Mouse (Mus musculus) left cerebral cortex, adult 18-20 months (tissue): ENCODE measurements at regions not wholly inside any gene's neighbourhood (a gene's known extent, or its start where the extent isn't known, plus 50 kb on each side); places are given as distances from the start of the nearest gene placed in this dataset.

Experiments
- DNase-seq, 2 experiments: peaks; one replicate each; pipeline ENCODE4 v3.0.0; 2021 to 2022; ENCODE audit warnings: low spot score in 2 of 2, mixed read lengths in 1 of 2

DNA sequence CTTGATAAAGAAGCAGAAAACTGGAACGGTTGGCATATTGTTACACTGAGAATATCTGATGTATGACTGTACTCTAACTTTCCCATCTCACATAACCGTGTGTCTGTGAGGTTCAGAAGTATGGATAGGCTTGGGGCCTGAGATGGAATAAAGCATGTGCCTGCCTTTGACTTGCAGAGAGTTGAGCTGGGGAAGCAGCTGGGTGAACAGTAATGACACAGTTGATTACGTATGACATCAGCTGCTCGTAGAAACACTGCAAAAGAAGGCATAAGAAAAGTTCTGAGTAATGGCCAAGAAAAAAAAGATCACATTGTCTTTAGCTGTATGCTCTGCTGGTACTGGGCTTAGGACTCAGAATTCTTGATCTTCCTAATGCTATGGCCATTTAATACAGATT lies 138.4 kb upstream of the Cnr1 start:
- DNase-seq: no peak

DNA sequence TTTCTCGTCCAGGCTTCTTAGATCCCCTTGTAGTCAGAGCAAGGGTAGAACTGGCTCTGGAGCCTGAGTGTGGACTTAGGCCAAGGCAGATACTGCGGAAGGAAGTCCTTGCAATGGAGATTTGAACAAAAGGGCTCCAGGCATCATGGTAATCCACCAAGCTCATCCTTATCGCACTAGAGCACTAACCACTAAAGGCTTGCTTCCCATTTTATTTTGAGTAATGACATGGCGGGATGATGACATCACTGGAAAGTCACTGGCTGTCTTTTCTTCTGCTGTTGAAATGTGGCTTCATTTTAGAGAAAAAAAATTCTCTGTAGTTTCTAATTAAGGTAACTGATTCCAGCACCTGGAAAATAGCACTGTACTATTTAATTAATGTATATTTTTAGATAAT lies 137.4 kb upstream of the Cnr1 start:
- no peak for DNase-seq

DNA sequence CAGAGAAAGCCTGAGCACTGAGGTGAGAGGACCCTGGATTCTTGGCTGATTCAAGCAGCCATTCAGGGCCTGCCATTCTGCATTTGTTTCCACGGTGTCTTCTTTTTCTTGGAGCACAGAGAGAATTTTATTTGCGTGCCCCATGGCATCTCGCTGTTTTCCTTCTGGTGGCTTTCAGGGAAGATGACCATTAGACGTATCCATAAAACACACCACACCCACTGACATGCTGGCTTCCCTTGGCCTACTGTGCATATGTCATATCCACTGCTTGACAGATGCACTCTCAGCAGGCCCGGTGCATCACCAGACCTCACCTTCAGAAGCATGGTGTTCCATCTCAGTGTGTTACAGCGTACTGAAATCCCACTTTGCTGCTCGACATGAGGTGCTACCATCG lies 131.0 kb upstream of the Cnr1 start:
- DNase-seq: no peak

DNA sequence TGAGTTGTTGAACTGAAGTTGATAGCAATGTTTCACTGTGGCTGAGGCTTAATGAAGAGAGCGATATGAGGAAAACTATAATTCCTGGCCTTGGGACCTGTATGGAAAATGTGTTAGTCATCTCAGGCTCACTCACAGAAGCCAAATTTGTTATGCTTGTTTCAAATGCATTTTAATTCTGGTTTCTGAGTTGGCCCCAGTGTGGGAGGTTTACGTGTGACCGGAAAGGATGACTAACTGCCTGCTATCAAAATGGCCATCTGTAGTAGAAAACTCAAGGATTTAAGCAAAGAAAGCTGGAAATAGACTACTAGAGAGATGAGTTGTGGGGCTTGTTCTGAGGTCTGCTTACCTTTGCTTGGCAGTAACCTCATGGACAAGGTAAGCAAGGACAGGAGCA lies 128.9 kb upstream of the Cnr1 start:
- DNase-seq: peak; percentile 32 to 53

DNA sequence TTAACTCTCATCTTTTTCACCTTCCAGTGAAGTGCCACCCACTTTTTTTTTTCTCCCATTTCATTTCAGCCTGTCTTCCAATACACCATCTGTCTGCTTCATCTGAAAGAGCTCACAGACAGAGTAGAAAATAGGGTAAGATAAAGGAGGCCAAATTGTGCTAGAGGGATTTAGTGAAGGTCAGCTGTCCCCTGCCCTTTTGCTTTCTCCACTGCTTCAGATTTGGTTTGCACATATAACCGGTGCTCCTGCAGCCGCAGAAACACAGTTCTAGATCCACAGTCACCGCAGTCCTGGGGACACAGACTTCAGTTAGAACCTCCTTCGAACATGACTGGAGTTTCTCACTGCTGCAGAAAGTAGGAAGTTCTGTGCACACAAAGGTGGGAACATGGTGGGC lies 126.4 kb upstream of the Cnr1 start:
- DNase-seq: peak in 1 of 2 experiments; percentile 17

DNA sequence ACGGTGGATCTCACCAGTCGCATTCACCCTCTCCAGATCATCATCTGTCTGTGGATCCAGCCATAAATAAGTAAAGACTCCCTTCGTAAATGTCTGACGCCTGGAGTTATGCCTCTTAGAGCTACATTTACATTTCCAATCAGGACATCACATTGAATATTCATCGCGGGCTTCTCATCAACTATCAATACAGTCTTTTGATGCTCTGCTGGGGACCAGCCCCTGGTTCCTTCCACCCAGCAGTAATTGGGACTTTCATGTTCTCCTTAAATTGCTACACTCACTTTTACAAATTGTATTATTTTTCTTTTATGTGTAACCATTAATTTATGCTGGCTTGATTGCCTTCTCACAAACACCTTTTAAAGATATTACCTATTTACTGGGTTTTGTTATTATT lies 125.7 kb upstream of the Cnr1 start:
- DNase-seq: no peak

DNA sequence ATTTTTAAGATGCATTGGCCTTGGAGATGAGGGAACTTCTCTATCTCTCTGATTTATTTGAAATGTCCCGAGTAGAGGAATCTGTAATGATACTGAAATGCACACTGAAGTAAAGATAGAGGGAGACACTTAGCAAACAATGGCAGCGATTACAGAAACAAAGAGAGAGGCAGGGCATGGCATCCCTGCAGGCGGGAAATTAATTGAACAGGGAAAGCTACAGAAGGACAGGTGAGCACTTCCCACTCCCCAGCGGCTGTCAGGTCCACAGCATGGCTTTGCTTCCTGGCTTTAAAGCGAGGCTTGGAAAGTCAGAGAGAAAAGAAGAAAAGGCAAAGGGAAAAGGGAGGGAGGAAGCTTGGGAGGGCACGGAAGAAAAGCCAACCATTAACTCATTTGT lies 125.3 kb upstream of the Cnr1 start:
- no peak for DNase-seq

DNA sequence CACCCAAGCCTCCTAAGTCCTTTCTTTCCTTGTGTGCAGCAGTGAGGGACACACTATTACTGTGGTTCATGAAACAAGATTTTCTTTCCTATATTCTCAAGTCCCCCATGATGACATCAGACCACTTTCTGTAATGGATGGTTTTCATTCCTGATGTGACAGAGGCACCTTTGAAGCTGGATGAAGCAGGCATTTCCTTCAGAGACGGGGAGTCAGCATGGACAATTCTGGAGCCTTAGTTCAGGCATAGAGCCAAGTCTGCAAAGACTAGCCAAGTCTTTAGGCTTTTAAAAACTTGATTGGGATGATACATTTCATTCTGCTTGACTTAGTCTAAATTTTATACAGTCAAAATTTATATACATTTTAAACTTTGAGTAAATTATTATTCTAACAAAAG lies 124.6 kb upstream of the Cnr1 start:
- no peak for DNase-seq

DNA sequence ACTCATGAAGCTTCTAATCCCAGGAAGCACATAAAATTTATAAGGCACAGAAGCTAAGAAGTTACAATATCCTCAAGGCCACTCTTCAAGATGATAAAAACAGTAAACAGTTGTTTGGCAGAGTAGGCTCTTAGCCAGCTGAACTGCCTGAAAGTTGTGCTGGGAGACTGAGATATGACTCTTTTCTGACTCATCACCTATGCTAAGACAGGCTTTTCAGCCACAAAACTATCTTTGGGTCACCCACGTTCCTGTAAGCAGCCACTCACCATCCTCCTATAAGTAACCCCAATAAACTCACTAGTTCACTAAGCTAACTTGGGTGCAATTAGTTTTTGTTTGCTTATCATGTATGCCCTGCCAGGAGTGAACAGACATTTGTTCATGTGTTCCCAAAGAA lies 112.1 kb upstream of the Cnr1 start:
- DNase-seq: no peak

DNA sequence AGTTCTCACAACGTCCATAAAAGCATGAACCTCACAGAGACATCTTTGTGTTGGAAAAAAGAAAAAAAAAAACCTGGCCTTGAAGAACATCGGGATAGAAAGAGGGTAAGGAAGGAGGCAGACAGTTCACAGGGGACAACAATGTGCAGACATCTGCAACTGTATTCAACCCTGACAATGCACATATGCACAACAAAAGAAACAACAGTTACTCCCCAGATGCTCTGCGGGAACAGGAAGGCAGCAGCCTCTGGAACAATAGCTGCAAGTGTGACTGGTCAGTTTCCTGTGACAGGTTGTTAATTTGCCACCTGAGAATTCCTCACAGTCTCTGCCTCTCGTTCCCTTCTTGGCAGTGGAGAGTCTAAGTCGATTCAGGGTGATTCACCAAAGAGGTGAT lies 100.5 kb upstream of the Cnr1 start:
- no peak for DNase-seq

DNA sequence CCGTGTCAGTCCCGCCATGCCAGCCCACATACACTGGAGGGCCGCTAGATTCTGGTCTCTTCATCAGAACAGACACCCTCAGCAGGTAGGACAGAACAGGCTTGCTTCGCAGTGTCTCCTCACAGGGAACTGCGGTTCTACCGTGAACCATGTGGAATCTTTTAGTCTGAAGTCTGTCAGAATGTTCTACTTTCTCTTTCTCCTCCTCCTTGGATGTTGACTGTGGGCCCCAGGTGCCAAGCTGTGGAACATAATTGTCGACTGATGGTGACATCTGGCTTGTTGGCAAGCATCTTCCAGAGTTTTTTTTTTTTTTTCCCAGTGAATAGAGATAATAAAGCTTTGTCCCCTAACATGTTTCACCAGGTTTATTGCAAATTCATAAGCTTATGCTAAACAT lies 91.3 kb upstream of the Cnr1 start:
- no peak for DNase-seq

DNA sequence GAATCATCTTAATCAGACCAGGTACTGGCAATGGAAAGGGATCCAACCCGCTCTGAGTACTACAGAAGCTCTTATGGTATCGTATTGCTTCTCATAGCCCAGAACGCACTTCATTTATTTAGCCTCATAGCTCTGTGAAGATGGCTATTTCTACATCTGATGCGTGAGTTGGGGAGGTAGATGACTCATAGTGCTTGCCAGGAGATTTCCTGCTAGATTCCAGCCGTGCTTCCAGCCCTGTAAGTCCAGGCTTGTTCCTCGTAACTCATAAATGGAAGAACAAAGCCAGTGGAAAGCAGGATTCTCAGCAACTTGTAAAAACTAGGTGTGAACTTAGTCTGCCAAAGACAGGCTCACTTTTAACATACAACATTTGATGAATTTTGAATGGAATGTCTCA lies 86.0 kb upstream of the Cnr1 start:
- DNase-seq: peak in 1 of 2 experiments; percentile 13

DNA sequence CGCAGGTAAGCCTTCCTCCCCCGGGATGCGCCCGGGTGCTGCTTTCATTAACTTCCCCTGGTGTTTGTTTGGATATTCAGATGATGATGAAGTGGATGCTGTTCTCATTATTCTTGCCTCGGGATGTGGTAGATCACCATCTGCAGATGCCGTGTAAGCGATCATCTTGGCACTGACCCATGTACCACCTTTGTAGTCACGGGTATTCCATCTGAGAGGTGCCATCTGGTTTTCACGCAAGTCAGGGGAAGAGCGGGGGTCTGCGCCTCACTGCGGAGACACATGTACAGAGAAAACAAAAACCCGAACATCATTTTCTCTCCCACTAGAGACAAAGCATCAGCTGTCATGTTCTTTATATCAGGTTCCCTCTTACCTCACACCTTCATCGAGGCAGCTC lies 84.3 kb upstream of the Cnr1 start:
- DNase-seq: no peak

DNA sequence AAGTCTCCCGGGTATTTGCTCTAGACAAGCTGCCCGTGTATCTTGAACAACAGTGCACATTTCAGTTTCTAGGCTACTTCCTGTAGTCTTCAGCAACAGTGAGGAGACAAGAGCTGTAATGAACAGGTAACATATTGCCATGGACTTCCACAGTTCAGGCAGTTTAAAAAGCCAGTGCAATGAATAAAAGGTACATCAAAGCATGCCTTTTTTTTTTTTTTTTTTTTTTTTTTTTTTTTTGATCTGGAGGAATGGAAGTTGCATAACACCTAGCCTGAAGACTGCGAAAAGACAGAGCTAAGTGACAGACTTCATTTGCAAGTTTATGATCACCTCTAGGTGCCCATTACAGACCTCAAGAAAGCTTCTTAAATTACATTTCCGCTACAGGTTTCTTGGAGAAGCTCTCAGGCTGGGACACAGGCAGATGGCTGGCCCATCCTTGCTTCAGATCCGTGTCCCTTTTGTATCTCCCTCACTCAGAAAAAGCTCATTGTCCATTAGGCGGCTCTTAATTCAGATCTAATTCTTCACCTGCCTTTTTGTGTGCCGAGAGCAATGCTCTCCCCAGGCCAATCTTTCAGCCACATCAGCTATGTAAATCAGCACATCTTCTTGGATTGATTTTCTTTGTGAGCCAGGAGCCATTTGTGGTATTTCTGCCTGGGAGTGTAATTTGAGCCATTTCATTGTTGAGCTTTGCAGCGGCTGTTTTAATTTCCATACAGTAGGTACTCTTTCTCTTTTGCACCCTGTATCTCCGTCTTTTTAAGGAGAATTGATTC lies 78.6 kb upstream of the Cnr1 start:
- DNase-seq: no peak

DNA sequence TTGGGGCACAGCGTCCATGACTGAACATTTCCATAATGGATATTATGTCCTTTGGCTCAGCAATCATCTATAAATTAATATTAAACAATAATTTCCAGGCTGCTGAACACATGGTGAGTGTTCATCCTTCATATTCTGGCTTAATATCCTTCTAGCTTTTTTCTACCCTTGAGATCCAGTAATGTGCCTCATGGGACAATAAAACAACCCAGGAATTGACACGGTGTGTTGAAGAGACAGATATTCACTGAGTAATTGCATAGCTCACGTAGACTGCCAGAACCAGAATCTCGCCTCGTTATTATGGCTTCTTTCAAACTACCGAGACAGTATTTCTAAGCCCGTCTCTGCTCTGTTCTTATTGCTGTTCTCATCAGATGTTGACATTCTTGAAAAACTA lies 74.1 kb upstream of the Cnr1 start:
- DNase-seq: no peak

DNA sequence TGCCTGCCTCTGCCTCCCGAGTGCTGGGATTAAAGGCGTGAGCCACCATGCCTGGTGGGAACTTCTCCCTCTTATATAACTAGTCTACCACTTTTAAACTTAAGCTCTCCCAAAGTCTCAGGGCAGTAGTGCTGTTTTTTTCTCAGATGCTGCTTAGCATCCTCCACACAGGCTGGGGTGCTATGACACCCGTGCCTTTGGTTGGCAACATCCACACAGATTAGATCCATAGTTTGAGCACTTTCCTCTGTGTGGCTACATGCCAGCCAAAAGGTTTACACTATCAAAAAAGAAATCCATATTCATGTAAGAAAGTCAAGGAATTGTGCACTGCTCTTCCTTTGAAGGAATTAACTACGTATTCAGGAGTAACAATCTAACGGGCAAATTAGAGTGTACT lies 72.1 kb upstream of the Cnr1 start:
- DNase-seq: peak in 1 of 2 experiments; percentile 7

DNA sequence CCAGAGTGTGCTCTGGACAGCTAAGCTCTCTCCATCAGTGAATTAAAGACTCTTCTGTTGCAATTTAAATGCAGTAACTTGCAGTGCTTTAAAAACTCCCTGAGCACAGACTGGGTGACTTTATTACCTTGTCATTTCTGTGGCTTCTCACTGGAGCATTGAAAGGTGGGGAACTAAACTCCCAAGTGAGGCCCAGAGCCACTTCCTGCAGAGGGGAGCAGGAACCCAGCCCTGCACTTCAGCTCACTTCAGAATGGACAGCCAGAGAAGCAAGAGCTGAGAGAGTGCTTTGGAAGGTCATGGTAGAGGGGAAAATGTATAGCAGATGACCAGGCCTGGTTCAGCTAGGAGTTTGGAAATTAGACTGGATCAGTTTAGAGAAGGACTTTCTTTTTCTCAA lies 69.3 kb upstream of the Cnr1 start:
- no peak for DNase-seq

DNA sequence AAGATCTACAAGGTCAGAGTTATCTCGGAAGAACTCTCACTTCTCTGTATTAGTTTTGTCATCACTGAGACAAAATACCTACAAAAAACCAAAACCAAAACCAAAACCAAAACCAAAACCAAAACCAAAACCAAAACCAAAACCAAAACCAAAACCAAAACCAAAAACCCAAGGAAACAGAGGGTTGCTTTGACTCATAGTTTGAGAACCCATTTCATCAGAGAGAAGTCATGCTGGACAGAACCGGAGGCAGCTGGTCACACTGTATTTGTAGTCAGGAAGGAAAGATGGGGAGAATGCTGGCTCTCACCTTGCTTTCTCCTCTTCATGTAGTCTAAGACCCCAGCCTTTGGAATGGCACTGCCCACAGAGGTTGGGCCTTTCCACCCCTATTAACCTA lies 57.3 kb upstream of the Cnr1 start:
- DNase-seq: no peak

DNA sequence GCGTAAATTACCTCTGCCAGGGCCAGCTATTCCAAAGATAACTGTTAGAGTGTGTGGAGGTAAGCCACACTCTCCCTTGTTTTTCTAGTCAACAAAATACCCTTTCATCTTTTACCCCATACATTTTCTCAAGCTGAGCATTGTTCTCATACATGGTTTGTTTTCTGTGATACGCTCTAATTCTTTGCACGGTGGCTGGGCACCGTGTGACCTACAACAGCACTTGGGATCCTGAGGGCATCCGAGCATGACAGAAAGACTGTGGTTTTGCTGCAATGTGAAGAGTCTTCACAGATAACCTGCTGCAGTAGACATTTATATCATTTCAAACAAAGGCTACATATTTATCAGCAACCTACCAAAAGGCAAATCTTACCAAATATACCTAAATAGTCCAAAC lies 55.1 kb upstream of the Cnr1 start:
- no peak for DNase-seq
